Mouse (Mus musculus): ENCODE measurements around the gene Msmo1.

DNA sequence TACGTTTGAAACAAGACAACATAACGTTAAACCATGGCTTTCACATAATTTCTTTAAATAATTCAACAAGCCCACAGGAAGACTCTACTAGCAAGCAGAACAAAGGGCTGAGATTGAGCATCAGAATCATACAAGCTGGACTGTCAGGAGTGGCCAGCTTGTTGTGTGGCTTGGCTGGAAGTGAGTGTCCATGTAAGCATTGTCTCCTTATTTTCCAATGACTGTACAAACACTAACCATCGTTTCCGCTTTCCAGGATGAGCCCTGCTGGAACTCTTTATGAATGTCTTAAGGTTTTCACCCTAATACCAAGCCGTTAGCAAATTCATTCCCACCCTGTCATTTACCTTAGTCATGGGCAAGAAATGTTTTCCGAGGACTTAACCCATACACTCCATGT, 42.7 kb downstream of the Msmo1 start:
- TF ChIP-seq E2F4 (IDR thresholded peaks at IDR 0.05; ENCODE audit: insufficient read depth): no peak
- TF ChIP-seq POLR2A (IDR thresholded peaks at IDR 0.05; ENCODE audit: insufficient read length, low read depth): no peak
- TF ChIP-seq MAX (IDR thresholded peaks at IDR 0.05; ENCODE audit: low read depth): no peak
- no peak for TF ChIP-seq POLR2AphosphoS2 (IDR thresholded peaks at IDR 0.05; ENCODE audit: insufficient read length, low read depth)
- TF ChIP-seq SRF (IDR thresholded peaks at IDR 0.05; ENCODE audit: control insufficient read depth, insufficient read length, low read depth): no peak
